Mouse (Mus musculus): Measurements from ENCODE around the gene Mcoln1.

The Mcoln1 gene

DNA sequence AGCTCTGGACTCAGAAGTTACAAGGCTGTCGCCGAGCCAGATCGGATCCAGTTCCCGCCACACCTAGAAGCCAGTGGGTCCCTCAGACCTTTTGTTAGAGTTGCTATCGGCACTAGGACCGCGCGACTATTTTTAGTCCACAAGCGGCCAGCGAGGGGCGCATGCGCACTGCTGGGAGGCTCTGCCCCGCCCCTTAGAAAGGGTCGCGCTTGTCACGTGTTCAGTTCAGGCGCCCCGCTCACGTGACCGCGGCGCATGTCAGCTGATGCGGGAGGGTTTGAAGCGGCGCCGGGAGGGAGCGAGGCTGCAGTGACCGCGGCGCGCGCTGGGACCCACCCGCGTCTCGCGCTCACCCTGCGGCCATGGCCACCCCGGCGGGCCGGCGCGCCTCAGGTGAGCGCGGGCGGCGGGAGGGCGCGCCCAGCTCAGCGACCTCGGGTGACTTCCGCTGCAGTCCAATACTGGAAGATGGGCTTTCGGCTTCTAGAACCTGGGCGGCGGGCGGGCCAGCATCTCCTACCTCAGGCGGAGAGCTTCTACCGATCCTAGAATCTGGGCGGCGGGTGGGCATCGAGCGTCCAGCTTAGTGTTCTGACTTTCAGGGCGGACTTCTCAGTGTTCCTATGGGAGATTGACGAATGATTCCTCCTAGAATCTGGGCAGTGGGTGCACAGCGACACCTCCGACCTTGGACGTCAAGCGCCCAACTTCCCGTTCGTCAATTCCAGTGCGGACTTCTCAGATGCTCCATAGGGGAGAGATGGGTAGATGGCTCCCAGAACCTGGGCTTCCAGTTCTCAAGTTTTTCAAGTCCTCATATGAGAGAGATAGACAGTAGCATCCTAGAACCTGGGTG lies at the start of gene Mcoln1:
TSS of gene Mcoln1 (plus strand) at position 223 of the 856 bp plus-strand sequence.
- in situ Hi-C loops (cut with MboI) = no loop called here

- in situ Hi-C loops (cut with MboI) = no loop called here
Observed at GRCm38 (mm10) chr8:3450670-3451069, 49.6 kb upstream of the Mcoln1 start.

DNA sequence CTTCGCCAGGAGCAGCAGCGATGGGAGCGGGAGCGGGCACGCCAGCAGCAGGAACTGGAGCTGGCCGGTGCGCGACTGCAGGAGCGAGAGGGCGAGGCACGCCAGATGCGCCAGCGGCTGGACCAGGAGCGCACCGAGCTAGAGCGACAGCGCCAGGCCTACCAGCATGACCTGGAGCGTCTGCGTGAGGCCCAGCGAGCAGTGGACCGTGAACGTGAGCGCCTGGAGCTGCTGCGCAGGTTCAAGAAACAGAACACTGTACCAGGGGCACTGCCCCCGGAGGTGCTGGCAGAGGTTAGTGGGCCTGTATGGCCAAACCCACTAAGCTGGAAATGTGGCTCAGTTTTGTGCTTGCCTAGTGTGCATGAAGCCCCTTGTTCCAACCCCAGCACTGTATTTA lies 48.3 kb upstream of the Mcoln1 start:
- in situ Hi-C loops (cut with MboI) = no loop called here

DNA sequence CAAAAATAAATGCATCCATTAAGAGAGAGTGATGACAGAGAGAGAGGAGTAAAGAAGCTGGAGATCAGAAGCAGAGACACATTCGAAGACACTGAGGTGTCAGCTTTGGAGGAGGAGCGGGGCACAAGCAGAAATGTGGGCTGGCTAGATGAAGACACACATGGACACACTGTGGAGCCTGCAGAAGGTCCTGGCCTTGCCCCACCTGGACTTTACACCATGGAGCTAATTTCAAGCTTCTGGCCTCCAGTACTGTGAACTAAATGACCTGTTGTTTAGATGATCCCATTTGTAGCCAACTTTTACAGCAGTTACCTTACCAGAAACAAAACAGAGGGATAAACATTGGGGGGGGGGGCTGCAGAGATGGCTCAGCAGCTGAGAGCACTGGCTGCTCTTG lies 37.0 kb upstream of the Mcoln1 start:
- in situ Hi-C loops (cut with MboI) = no loop called here

DNA sequence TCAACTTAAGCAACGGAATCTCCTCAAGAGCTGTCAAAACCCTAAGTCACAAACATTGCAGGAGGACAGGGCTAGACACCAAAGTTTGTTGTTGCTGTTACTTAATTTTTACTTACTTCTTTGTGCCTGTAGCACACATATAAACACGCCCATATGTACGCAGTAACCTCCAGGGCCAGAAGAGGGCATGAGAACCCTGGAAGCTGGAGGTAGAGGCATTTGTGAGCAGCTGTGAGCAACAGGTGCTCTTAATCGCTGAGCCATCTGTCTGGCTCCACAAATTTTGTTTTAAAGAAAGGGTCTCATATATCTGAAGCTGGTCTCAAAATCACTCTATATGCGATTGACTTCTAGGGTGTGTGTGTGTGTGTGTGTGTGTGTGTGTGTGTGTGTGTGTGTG lies 35.9 kb upstream of the Mcoln1 start:
- in situ Hi-C loops (cut with MboI) = no loop called here

- in situ Hi-C loops (cut with MboI) = no loop called here
Observed at GRCm38 (mm10) chr8:3467006-3467885, 33.0 kb upstream of the Mcoln1 start, which contains the start of gene Pex11g. Gene Pex11g (minus strand): TSS chr8:3467680.

GRCm38 (mm10) chr8:3467886-3468545 lies 32.2 kb upstream of the Mcoln1 start:
- in situ Hi-C loops (cut with MboI) = no loop called here

DNA sequence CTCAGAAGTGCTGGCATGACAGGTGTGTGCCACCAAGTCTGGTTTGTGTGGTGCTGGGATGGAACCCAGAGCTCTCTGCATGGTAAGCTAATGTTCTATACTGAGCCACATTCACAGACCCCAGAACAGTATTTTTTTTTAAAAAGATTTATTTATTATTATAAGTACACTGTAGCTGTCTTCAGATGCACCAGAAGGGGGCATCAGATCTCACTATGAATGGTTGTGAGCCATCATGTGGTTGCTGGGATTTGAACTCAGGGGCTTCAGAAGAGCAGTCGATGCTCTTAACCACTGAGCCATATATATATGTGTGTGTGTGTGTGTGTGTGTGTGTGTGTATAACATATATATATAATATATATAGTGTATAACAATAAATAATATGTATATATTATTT lies 31.4 kb upstream of the Mcoln1 start:
- in situ Hi-C loops (cut with MboI) = no loop called here

- in situ Hi-C loops (cut with MboI) = no loop called here
Observed at GRCm38 (mm10) chr8:3470562-3470961, 29.7 kb upstream of the Mcoln1 start, which contains the start of gene Tex45. Gene Tex45 (plus strand): TSS chr8:3470862.

GRCm38 (mm10) chr8:3475715-3476429 lies 24.4 kb upstream of the Mcoln1 start:
- in situ Hi-C loops (cut with MboI) = no loop called here

DNA sequence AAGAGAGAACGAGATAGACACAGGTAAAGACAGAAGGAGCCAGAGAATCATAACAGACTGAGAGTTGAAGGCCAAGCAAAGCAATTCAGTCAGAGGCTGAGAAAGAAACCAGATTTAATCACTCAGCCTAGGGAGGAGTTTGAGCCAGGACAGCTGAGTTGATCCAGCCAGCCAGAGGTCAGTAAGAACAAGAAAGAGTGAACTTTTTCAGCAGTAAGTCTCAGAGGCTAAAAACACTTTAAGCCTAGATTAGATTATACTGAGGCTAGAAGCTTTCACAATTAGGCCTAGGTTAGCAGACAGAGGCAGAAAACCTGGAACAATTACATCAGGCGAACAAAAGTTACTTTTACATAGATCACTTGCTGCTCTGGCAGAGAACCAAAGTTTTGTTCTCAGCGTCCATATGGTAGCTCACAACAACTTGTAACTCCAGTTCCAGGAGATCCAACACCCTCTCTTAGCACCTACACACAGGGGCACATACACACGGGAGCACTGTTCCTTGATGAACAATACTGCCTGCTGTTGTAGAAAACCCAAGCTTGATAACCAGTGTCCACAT lies 20.0 kb upstream of the Mcoln1 start:
- in situ Hi-C loops (cut with MboI) = no loop called here

DNA sequence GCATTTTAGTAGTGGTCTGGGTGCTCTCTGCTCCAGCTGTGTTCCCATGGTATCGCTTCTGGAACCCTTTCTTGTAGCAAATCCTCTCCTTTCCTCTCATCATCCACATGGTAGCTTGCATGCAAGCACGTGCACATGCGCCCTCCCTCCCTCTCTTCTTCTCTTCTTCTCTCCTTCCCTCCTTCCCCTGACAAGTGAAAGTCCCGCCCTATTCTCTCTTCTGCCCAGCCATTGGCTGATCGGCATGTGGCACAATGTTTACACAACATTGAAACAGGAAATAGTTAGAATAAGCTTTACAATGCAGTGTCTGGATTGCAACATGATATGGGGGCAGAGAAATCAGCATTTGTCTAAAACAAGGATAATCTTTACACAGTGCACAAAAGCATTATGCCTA lies 18.7 kb upstream of the Mcoln1 start:
- in situ Hi-C loops (cut with MboI) = no loop called here

GRCm38 (mm10) chr8:3482240-3482740 lies 18.0 kb upstream of the Mcoln1 start:
- in situ Hi-C loops (cut with MboI) = no loop called here

DNA sequence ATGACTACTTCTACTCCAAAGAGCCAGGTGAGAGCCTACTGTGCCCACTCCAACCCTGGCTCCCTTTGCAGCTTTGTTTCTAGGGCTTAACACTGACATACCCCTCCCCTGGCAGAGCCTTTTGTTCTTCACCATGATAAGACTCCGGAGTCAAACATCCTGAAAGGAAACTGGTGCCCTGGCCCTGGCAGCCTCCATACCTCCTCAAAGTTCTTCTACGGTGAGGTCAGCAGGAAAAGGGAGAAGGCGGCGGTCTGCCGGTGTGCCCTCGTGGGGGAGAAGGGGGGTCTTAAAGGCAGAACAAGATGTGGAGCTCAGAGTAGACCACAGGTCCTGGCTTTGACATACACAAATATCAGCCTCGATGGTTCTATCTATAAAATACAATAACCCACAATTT lies 16.7 kb upstream of the Mcoln1 start:
- in situ Hi-C loops (cut with MboI) = no loop called here

- in situ Hi-C loops (cut with MboI) = no loop called here
Observed at GRCm38 (mm10) chr8:3485192-3485591, 15.1 kb upstream of the Mcoln1 start.

DNA sequence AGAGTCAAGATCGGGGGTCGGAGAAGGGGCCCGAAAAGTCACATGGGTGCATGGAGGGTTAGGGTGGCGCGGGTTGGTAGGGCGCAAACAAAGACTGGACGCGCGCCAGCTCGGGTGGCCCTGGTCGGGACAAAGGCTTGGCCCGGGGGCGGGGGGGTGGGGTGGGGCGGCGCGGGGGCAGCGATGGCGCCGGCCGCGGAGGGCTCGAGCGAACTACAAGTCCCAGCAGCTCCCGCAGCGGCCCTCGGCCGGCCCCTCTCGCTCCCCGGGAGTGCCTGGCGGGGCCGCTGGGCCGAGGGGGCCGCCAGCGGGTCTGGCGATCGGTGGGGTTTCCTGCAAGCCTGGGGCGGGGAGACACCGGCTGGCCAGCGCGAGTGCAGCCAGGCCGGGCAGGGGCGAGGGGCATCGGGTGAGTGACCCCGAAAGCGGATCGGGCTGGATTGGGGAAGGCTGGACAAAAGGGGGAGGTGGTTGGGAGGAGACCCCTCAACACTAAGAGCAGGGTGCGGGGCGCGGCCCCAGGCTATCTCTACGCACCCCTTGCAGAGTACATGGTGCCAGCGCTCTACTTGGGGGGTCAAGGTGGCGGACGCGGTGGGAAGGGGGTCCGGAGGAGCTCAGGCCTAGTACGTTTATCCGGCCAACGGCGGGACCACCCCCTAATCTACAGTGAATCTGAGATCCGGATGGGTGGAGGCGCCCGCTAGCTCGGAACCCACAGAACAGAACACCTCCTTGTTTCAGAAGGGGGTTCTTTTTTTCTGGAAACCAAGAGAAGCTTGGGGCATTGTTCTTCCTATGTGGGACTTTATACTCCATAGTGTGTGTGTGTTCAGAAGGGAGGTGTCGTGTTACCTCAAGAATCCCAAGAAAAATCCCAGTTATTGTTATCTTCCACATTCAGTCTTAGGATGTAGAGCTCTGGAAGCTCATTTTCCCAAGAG lies 7.1 kb upstream of the Mcoln1 start, which contains the start of gene Zfp358:
TSS of gene Zfp358 (plus strand) at position 238 of the 944 bp plus-strand sequence.
- in situ Hi-C loops (cut with MboI) = no loop called here

- in situ Hi-C loops (cut with MboI) = no loop called here
Observed at GRCm38 (mm10) chr8:3493845-3494208, 6.4 kb upstream of the Mcoln1 start.

GRCm38 (mm10) chr8:3495578-3496427 lies 4.5 kb upstream of the Mcoln1 start:
- in situ Hi-C loops (cut with MboI) = no loop called here

DNA sequence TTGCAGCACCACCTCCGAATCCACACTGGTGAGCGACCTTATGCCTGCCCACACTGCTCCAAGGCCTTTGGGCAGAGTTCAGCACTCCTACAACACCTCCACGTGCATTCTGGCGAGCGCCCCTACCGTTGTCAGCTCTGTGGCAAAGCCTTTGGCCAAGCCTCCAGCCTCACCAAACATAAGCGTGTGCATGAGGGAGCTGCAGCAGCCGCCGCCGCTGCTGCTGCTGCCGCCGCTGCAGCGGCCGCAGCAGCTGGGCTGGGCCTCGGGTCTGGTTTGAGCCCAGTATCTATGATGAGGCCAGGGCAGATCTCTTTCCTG lies 3.9 kb upstream of the Mcoln1 start:
- in situ Hi-C loops (cut with MboI) = no loop called here
